Mouse (Mus musculus) leukemia stem cell, adult 10-12 weeks (primary cell): Measurements from ENCODE around the gene Iqgap1. TPM values are rescaled to one million over a fixed set of nuclear protein-coding genes. Genes with fewer than 3 reads are reported as not detected.

Source experiments
- polyA plus RNA-seq: library from polyadenylated mRNA; stranded (reverse); fragments of >175 nt; gene quantifications from 2 replicates; pipeline ENCODE4 v1.2.3, GENCODE M21; 2012; ENCODE audit warnings: low replicate concordance

Gene Iqgap1
- 4.3 and 8.5 TPM in 2 replicates for polyA plus RNA-seq

GRCm38 (mm10) chr7:80825843-80826403, at the start of gene Iqgap1:
Gene Iqgap1, minus strand, starts transcription at chr7:80825974.

GRCm38 (mm10) chr7:80860729-80861274, 35.0 kb upstream of the Iqgap1 start, which contains the start of gene Zscan2:
Gene Zscan2, plus strand, starts transcription at chr7:80860920.

GRCm38 (mm10) chr7:80688556-80689220, 137.1 kb downstream of the Iqgap1 start, which contains the start of gene Crtc3:
Gene Crtc3, minus strand, starts transcription at chr7:80688877.

Other genes with a start within 250 kb of the Iqgap1 start
- 13.4 and 39.7 TPM in 2 replicates for gene Crtc3, start 137.1 kb downstream of the Iqgap1 start, polyA plus RNA-seq
- 2.0 and 2.4 TPM in 2 replicates for gene Zscan2, start 34.9 kb upstream of the Iqgap1 start, polyA plus RNA-seq
- 4.1 and 32.9 TPM in 2 replicates for gene Wdr73, start 75.3 kb upstream of the Iqgap1 start, polyA plus RNA-seq
- gene Nmb, start 79.1 kb upstream of the Iqgap1 start, polyA plus RNA-seq: 2.0 and 3.1 TPM in 2 replicates
- 0.70 and 8.3 TPM in 2 replicates for gene Sec11a, start 121.8 kb upstream of the Iqgap1 start, polyA plus RNA-seq
- gene Zfp592, start 167.7 kb upstream of the Iqgap1 start, polyA plus RNA-seq: 71.8 and 72.4 TPM in 2 replicates
- 0.08 and 0.30 TPM in 2 replicates for gene Alpk3, start 231.6 kb upstream of the Iqgap1 start, polyA plus RNA-seq